Mouse (Mus musculus) midbrain, embryonic 16.5 days (tissue): ENCODE data around the gene Igfn1. TPM values are rescaled to one million over a fixed set of nuclear protein-coding genes. Genes with fewer than 3 reads are reported as not detected.

ENCODE experiments used
- ATAC-seq: fragments of 200-750 bp; cut with Nextera tagmentation; 2 replicates; pipeline ENCODE4 v1.8.0; 2017; ENCODE audit warnings: moderate TSS enrichment
- H3K27ac ChIP-seq: fragments of 300-500 bp; sonication (generic); 2 replicates; pipeline ENCODE4 v1.5.1; 2014; ENCODE audit warnings: mild to moderate bottlenecking, low read length, mixed read lengths
- H3K27me3 ChIP-seq: fragments of 300-500 bp; sonication (generic); 2 replicates; pipeline ENCODE4 v1.6.1; 2014; ENCODE audit warnings: low read depth, low read length, mixed read lengths; ENCODE audit not compliant: control insufficient read depth, insufficient read depth
- H3K36me3 ChIP-seq: fragments of 300-500 bp; sonication (generic); 2 replicates; pipeline ENCODE4 v1.6.1; 2014; ENCODE audit warnings: mild to moderate bottlenecking, low read length, moderate library complexity, mixed read lengths; ENCODE audit not compliant: control insufficient read depth, insufficient read depth
- H3K4me1 ChIP-seq: fragments of 300-500 bp; sonication (generic); 2 replicates; pipeline ENCODE4 v1.6.1; 2014; ENCODE audit warnings: mild to moderate bottlenecking, low read length, mixed read lengths; ENCODE audit not compliant: control insufficient read depth, insufficient read depth
- H3K4me2 ChIP-seq: fragments of 300-500 bp; sonication (generic); 2 replicates; pipeline ENCODE4 v1.6.1; 2014; ENCODE audit warnings: mild to moderate bottlenecking, low read length, mixed read lengths
- H3K4me3 ChIP-seq: fragments of 300-500 bp; sonication (generic); 2 replicates; pipeline ENCODE4 v1.5.1; 2014; ENCODE audit warnings: low read depth, mild to moderate bottlenecking, low read length, moderate library complexity, mixed read lengths
- H3K9ac ChIP-seq: fragments of 300-500 bp; sonication (generic); 2 replicates; pipeline ENCODE4 v1.6.1; 2014; ENCODE audit warnings: low read depth, low read length, mixed read lengths
- H3K9me3 ChIP-seq: fragments of 300-500 bp; sonication (generic); replicated peaks from 2 replicates; pipeline ENCODE4 v1.6.1; 2014; ENCODE audit warnings: mild to moderate bottlenecking, low read length, mixed read lengths; ENCODE audit not compliant: control insufficient read depth, poor library complexity, severe bottlenecking
- WGBS: fragments of 180-500 bp; shearing (Covaris S2); extraction: QIAGEN DNeasy Blood & Tissue Kit; methylation state at CpG from one replicate; pipeline ENCODE4 v1.1.7; 2014; 5-methylcytosine and 5-hydroxymethylcytosine counted together
- polyA plus RNA-seq: library from polyadenylated mRNA; unstranded; fragments of >200 nt; fragmentation: Nextera tagmentation; extraction: Ambion mirVana; gene quantifications from 2 replicates; pipeline ENCODE4 v1.2.1, GENCODE M21; 2015

Igfn1 gene
- polyA plus RNA-seq, 1 experiment from 2014 or later = not detected

DNA sequence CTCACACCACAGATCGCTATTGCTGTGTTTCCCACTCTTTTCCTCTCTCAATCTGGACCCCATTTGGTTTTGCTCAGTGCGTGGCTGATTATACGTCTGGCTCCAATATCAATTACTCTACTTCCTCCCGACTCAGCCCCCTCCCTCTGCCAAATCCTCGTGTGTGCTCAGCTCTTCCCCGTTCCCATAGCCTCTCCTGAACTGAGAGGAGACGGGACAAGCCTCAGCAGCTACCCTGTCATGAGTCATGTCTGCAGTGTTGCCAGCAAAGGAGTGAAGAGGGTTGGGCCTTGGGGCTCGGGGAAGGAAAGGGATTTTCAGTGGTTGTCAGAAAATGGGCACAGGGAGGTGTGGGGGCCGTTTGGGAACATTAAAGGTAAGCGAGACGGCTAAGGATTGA lies 99.4 kb downstream of the Igfn1 start:
- H3K9me3 ChIP-seq = no peaks in the 10 kb centered on the region
- H3K4me1 ChIP-seq = no peaks in the 10 kb centered on the region
- H3K9ac ChIP-seq = no peak overlapping the region
- H3K27ac ChIP-seq = no peak overlapping the region
- H3K4me3 ChIP-seq = no peak overlapping the region
- 79% methylated on average over 11 of the region's 11 CpGs for WGBS
- ATAC-seq = no peak
- no peaks in the 10 kb centered on the region for H3K36me3 ChIP-seq
- H3K27me3 ChIP-seq = no peaks in the 10 kb centered on the region
- no peak overlapping the region for H3K4me2 ChIP-seq

Other genes with a start within 250 kb of the Igfn1 start
- 26.6 and 33.0 TPM in 2 replicates for gene Phlda3, start 240.2 kb downstream of the Igfn1 start, polyA plus RNA-seq
- 0.35 and 1.1 TPM in 2 replicates for gene Tnni1, start 226.9 kb downstream of the Igfn1 start, polyA plus RNA-seq
- gene Lad1, start 187.7 kb downstream of the Igfn1 start, polyA plus RNA-seq = 0.95 and 1.3 TPM in 2 replicates
- 0.46 and 0.53 TPM in 2 replicates for gene Tnnt2, start 170.0 kb downstream of the Igfn1 start, polyA plus RNA-seq
- gene Pkp1, start 87.1 kb downstream of the Igfn1 start, polyA plus RNA-seq = 0.06 TPM in 1 of 2 replicates, not detected in the other
- gene Tmem9, start 1.8 kb upstream of the Igfn1 start, polyA plus RNA-seq = 147 and 169 TPM in 2 replicates
- not detected in 2 replicates for gene Ascl5, start 44.5 kb upstream of the Igfn1 start, polyA plus RNA-seq
- 0.39 and 1.3 TPM in 2 replicates for gene Cacna1s, start 46.4 kb upstream of the Igfn1 start, polyA plus RNA-seq
- 47.9 and 55.7 TPM in 2 replicates for gene Kif21b, start 125.0 kb upstream of the Igfn1 start, polyA plus RNA-seq
- gene Mroh3, start 206.5 kb upstream of the Igfn1 start, polyA plus RNA-seq = not detected in 2 replicates
- 1.5 and 3.0 TPM in 2 replicates for gene Inava, start 227.9 kb upstream of the Igfn1 start, polyA plus RNA-seq